Mouse (Mus musculus) urinary bladder, postnatal 10 days (tissue): ENCODE data around the gene Lancl1.

Source experiments
- DNase-seq: peaks from one replicate; pipeline ENCODE4 v3.0.0; 2022; ENCODE audit warnings: low spot score

Lancl1 gene

GRCm38 (mm10) chr1:67017101-67017870, 21.4 kb downstream of the Lancl1 start:
- DNase-seq = no peak

- no peak for DNase-seq
Measured at GRCm38 (mm10) chr1:67014205-67014604, 24.5 kb downstream of the Lancl1 start.

DNA sequence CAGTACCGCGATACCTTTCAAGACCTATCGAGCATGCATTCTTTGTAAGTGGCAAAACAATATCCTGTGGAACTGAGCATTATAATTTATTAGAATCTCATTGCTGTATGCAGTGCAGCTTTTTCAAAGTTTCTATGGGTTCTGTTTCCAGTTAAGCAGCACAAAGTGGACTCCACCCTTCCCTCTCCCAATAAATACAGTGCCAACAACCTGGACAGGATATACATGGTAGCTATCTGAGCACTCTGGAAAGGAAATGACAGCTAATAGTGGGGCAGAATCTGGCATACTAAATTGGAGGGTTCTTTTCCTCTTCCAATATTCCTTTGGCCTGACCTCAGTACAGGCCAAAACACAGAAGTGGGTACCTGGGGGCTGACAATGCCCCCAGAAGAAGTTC, 28.2 kb downstream of the Lancl1 start:
- DNase-seq = no peak

GRCm38 (mm10) chr1:67003699-67004098, 35.0 kb downstream of the Lancl1 start:
- no peak for DNase-seq

GRCm38 (mm10) chr1:67002226-67002625, 36.4 kb downstream of the Lancl1 start:
- DNase-seq = no peak

- no peak for DNase-seq
Measured at GRCm38 (mm10) chr1:67001367-67001766, 37.3 kb downstream of the Lancl1 start.

DNA sequence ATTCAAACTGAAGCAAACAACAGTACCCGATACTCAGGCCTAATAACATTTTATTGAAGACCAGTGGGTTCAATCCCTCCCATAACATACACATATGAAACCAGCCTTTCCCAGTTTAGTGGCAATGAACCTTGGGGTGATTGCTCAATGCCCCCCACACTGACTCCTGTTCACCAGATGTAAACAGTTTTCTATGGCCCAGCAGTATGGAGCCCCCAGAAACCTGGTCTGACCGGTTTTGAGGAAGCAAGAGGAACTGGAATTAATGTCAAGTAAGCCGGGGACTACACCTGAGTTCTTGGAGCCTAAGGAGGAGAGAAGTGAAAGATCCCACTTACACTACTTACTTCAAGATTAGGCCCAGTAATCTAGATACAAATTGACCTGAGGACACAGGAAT, 38.2 kb downstream of the Lancl1 start:
- no peak for DNase-seq

DNA sequence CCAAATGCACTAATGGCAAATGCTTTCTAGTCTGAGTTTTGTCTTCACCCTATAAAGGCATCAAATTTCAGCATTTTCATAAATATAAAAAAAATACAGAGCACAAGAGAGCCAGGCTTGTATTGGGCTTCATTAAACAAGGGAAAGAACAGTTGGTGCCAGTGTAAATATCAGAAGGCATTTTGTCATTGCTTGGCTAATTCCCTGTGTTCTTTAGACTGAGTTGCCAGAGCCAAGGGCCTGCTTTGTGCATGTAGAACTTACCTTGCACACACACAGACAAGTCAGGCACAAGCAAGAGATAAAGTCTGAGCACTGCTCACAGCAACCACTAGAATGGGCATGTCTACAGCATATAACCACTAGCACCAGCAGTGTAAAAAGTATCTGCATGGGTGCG, 40.1 kb downstream of the Lancl1 start:
- DNase-seq = no peak

- DNase-seq = no peak
Measured at GRCm38 (mm10) chr1:66998188-66998587, 40.5 kb downstream of the Lancl1 start.

- DNase-seq = no peak
Measured at GRCm38 (mm10) chr1:66996819-66997218, 41.9 kb downstream of the Lancl1 start.

DNA sequence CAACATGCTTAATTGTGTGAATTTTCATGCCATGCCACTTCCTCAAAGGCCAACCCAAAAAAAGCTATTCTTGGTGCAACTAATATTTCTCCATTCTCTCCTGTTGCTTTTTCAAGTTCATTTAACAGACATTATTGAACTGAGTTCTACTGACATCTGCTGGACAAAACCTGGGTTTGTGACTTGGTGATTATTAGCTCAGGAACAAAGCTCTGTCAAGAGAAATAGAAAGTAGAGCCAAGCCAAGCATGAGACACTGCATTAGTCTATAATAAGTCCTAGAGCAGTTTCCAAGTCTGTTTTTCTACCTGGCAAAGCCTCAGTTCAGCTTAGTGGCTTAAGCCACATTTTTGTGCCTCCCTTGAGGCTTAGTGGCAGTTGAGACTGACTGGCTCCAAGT, 45.9 kb downstream of the Lancl1 start:
- DNase-seq = no peak

- no peak for DNase-seq
Measured at GRCm38 (mm10) chr1:66987558-66988190, 51.0 kb downstream of the Lancl1 start.

DNA sequence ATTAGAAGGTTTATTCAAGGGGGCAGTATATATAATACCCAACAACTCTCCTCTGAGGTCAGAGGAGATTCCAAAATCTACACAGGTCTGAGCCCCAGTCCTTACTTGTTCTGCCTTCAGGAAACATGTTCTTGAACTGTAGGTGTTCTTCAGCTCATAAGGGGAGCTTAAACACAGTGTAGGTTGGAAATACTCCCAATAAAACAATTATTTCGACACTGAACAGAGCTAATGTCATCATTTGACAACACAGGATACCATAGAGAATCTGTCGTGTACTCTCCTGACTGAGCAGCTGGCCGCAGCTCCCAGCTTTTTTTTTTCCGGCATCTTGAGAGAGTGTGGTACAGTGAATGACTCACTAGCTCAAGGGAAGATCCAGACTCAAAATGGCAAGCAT, 52.8 kb downstream of the Lancl1 start:
- no peak for DNase-seq

DNA sequence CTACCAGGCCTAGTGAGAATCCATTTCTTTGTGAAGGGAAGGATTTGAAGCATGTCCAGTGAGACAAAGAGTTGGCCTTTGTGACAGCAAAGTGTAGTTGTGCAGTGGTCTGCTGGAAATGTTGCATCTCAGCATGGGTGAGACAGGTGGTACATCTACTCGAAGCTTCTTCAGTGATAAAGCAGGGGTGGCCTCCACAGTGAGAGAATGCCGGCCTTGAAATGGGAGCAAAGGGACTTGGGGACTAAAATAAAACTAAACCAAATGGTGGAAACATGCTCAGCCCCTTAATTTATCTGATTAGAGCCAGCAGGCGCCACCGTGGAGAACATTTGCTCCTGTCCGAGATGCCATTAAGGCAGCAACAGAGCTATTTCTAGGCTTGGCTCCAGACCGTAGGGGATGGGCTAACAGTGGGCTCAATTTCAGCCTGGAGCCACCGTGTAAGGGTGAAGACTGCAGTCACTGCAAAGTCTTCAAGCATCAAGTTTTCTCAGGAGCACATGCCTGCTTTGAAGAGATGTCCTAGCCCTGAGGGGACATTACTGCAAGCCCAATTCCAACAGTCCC, 53.5 kb downstream of the Lancl1 start:
- DNase-seq = no peak

DNA sequence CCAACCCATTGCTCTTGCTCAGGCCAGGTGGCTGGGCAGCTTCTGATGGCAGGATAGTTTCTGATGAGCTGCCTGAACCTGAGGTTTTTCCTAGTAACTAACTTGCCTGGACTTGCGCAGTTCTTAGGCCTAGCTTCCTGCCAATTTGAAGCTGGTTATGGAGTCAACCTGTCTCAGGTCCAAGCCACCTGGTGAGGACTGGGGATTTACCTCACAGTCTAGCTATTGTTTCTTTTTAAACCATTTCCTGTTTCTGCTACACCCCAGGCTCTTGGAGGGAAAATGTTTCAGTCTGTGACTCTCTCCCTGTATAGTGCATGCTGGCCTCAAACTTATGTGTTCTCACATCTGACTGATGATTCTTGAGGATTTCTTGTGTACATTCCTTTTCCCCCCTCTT, 58.5 kb downstream of the Lancl1 start:
- no peak for DNase-seq

GRCm38 (mm10) chr1:66975456-66975855, 63.2 kb downstream of the Lancl1 start:
- DNase-seq = no peak

DNA sequence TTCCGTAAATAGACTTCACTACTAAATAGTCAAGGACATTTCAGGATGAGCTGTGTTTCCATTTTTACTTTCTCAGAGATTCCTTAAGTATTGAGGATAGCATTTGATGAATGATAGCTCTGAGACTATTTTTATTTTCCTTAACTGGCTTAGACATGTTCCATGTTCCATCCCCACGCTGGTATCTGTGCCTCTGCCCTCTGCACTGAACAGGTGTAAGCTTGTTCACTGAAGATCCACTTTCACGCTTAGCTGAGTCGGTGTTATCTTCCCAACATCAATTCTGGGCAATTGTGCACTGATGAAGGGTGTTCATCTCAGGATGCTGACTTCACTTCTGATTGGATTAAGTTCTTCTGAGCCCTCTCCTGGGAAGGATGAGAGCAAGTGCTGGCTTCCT, 73.8 kb downstream of the Lancl1 start:
- no peak for DNase-seq

DNA sequence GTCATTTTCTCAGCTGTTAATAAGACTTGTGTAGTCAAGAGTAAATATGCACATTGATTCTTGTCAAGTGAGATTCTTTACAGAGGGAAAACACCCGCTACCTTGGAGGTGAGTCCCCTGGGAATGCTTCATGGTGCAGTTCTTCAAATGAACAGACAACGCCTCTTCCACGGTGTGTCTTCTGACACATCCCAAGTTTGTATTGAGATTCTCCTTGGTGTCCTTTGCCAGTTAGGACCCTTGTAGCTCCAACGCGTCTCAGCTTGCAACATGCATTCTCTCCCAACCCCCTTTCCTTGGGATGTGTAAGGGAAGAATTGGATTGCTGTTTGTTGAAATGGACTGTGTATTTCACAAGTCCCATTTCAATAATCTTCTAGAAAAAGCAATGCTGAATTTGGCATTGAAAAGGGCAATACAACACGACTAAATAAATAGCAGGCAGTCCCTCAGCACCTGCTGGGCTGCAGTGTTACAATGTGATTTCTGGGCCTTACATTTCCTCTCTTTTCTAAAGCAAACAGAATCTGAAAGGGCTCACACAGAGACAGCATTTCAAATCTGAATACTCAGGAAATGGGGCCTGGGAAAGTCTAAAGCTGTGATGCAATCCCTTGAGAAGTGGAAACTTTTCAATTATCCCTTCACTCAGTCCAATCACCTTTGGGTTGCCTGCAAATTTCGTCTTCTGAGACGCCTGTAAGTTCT, 78.0 kb downstream of the Lancl1 start:
- no peak for DNase-seq

- no peak for DNase-seq
Measured at GRCm38 (mm10) chr1:66957361-66957760, 81.3 kb downstream of the Lancl1 start.

DNA sequence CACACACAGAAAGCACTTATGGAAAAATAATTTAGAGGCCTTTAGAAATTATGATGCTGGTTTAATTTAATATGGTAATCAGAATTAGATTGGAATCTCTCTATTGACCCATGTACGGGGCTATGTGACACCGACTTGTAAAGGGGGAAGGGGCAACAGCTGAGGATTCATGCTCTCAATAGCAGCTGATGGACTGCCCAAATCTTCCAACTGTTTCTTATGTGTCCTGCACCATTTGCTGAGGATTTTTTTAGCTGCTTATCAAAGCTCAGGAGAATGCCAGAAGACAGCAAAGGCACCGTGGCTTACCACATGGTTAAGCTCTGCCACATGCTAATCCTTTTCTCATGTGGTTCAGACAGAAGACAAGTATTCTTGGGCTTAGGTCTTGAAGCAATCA, 87.6 kb downstream of the Lancl1 start:
- no peak for DNase-seq
